Mouse (Mus musculus): ENCODE data around the gene Utp4. TPM values are rescaled to one million over a fixed set of nuclear protein-coding genes. Genes with fewer than 3 reads are reported as not detected.

Utp4 gene
- polyA plus RNA-seq, 1 experiment, result 3.0 TPM

DNA sequence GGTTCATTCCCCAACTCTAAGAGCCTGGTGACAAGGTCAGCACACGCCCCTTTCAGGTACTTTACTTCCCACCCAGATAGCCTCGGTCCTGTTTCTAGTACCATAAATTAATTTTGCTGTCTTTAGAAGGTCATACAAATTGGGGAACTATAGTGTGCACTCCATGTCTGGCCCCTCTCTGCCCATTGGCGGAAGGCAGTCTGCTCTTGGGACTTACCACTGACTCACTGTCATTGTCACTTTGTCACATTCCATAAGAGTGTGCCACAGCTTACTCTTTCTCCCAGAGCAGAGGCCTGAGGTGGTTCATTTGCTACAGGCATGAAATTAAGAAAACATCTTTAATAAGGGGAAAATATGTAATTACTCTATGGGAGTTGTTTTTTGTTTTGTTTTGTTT lies 64.8 kb downstream of the Utp4 start:
- no peaks in the 10 kb centered on the region for H3K36me3 ChIP-seq (replicated peaks; ENCODE audit: low read length)
- H3K9me3 ChIP-seq, result no peaks in the 10 kb centered on the region
- H3K27me3 ChIP-seq (replicated peaks), result peaks cover 2% of the 10 kb centered on the region
- no peak for TF ChIP-seq FLI1 (IDR thresholded peaks at IDR 0.05; ENCODE audit: low read length)
- no peak for TF ChIP-seq GATA1 (IDR thresholded peaks at IDR 0.05; ENCODE audit: borderline replicate concordance, low read length)
- H3K4me1 ChIP-seq, result peaks cover 16% of the 10 kb centered on the region
- no peak overlapping the region for H3K4me3 ChIP-seq (replicated peaks)

DNA sequence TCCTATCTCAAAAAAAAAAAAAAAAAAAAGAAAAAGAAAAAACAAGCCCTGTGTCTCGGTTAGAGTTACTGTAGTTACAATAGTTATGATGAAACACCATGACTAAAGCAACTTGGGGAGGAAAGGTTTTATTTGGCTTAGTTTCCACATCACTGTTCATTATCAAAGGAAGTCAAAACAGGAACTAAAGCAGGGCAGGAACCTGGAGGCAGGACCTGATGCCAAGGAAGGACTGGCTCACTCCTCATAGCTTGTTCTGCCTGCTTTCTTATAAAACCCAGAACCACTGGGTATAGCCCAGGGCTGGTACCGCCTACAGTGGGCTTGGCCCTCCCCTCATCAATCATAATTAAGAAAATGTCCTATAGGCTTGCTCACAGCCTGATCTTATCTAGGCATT lies 66.2 kb downstream of the Utp4 start:
- no peaks in the 10 kb centered on the region for H3K9me3 ChIP-seq
- H3K4me1 ChIP-seq, result peaks cover 6% of the 10 kb centered on the region; the same call in 1 of the 2 replicates
- TF ChIP-seq FLI1 (IDR thresholded peaks at IDR 0.05; ENCODE audit: low read length), result no peak
- no peak for TF ChIP-seq GATA1 (IDR thresholded peaks at IDR 0.05; ENCODE audit: borderline replicate concordance, low read length)
- no peaks in the 10 kb centered on the region for H3K36me3 ChIP-seq (replicated peaks; ENCODE audit: low read length)
- peaks cover 2% of the 10 kb centered on the region for H3K27me3 ChIP-seq (replicated peaks)
- H3K4me3 ChIP-seq (replicated peaks), result no peak overlapping the region

- Histone ChIP-seq H3K4me1 (peaks cover 6% of the 10 kb centered on the region), H3K27me3 (replicated peaks) (no peaks in the 10 kb centered on the region), H3K9me3 (no peaks in the 10 kb centered on the region), H3K36me3 (replicated peaks; ENCODE audit: low read length) (no peaks in the 10 kb centered on the region), H3K4me3 (replicated peaks) (no peak overlapping the region)
- TF ChIP-seq GATA1 (IDR thresholded peaks at IDR 0.05; ENCODE audit: borderline replicate concordance, low read length) (no peak), FLI1 (IDR thresholded peaks at IDR 0.05; ENCODE audit: low read length) (no peak)
Observed at GRCm38 (mm10) chr8:106962322-106962721, 68.9 kb downstream of the Utp4 start.

- H3K4me1 ChIP-seq, result peaks cover 6% of the 10 kb centered on the region
Observed at GRCm38 (mm10) chr8:106963365-106963764, 69.9 kb downstream of the Utp4 start.

GRCm38 (mm10) chr8:106964573-106964972 lies 71.1 kb downstream of the Utp4 start:
- H3K4me1 ChIP-seq, result peaks cover 3% of the 10 kb centered on the region
- H3K36me3 ChIP-seq (replicated peaks; ENCODE audit: low read length), result no peaks in the 10 kb centered on the region
- TF ChIP-seq FLI1 (IDR thresholded peaks at IDR 0.05; ENCODE audit: low read length) (no peak), GATA1 (IDR thresholded peaks at IDR 0.05; ENCODE audit: borderline replicate concordance, low read length) (no peak)
- no peak overlapping the region for H3K4me3 ChIP-seq (replicated peaks)
- no peaks in the 10 kb centered on the region for H3K9me3 ChIP-seq
- H3K27me3 ChIP-seq (replicated peaks), result no peaks in the 10 kb centered on the region

More at GRCm38 (mm10) chr8:106963365-106963764, 69.9 kb downstream of the Utp4 start:
- Histone ChIP-seq H3K4me3 (replicated peaks) (no peak overlapping the region), H3K27me3 (replicated peaks) (no peaks in the 10 kb centered on the region), H3K9me3 (no peaks in the 10 kb centered on the region), H3K36me3 (replicated peaks; ENCODE audit: low read length) (no peaks in the 10 kb centered on the region)
- TF ChIP-seq GATA1 (IDR thresholded peaks at IDR 0.05; ENCODE audit: borderline replicate concordance, low read length) (no peak), FLI1 (IDR thresholded peaks at IDR 0.05; ENCODE audit: low read length) (no peak)

- no peak for TF ChIP-seq GATA1 (IDR thresholded peaks at IDR 0.05; ENCODE audit: borderline replicate concordance, low read length)
- TF ChIP-seq FLI1 (IDR thresholded peaks at IDR 0.05; ENCODE audit: low read length), result no peak
- H3K9me3 ChIP-seq, result no peaks in the 10 kb centered on the region
- no peaks in the 10 kb centered on the region for H3K36me3 ChIP-seq (replicated peaks; ENCODE audit: low read length)
- peaks cover 16% of the 10 kb centered on the region for H3K4me1 ChIP-seq
- H3K4me3 ChIP-seq (replicated peaks), result no peak overlapping the region
- peaks cover 2% of the 10 kb centered on the region for H3K27me3 ChIP-seq (replicated peaks)
Observed at GRCm38 (mm10) chr8:106969964-106970363, 76.5 kb downstream of the Utp4 start.

- Histone ChIP-seq H3K4me1 (peaks cover 14% of the 10 kb centered on the region), H3K9me3 (no peaks in the 10 kb centered on the region), H3K27me3 (replicated peaks) (peaks cover 2% of the 10 kb centered on the region), H3K4me3 (replicated peaks) (no peak overlapping the region), H3K36me3 (replicated peaks; ENCODE audit: low read length) (no peaks in the 10 kb centered on the region)
- TF ChIP-seq FLI1 (IDR thresholded peaks at IDR 0.05; ENCODE audit: low read length) (no peak), GATA1 (IDR thresholded peaks at IDR 0.05; ENCODE audit: borderline replicate concordance, low read length) (no peak)
Observed at GRCm38 (mm10) chr8:106971916-106972315, 78.5 kb downstream of the Utp4 start.

Other genes with a start within 250 kb of the Utp4 start
- 0.22 TPM in 1 of 2 replicates, not detected in the other for gene Tango6, start 210.6 kb upstream of the Utp4 start, polyA plus RNA-seq (2012; ENCODE audit: insufficient read depth, low replicate concordance)
- not detected in 2 replicates for gene Has3, start 23.4 kb upstream of the Utp4 start, polyA plus RNA-seq (2012; ENCODE audit: insufficient read depth, low replicate concordance)
- gene Sntb2, start 42.1 kb downstream of the Utp4 start, polyA plus RNA-seq (2012; ENCODE audit: insufficient read depth, low replicate concordance), result 0.37 and 0.63 TPM in 2 replicates
- gene Vps4a, start 137.6 kb downstream of the Utp4 start, polyA plus RNA-seq (2012; ENCODE audit: insufficient read depth, low replicate concordance), result 4.1 and 12.0 TPM in 2 replicates
- 7.9 and 8.3 TPM in 2 replicates for gene Pdf, start 155.0 kb downstream of the Utp4 start, polyA plus RNA-seq (2012; ENCODE audit: insufficient read depth, low replicate concordance)
- gene Cog8, start 163.1 kb downstream of the Utp4 start, polyA plus RNA-seq (2012; ENCODE audit: insufficient read depth, low replicate concordance), result 9.2 and 18.5 TPM in 2 replicates
- gene Nip7, start 163.2 kb downstream of the Utp4 start, polyA plus RNA-seq (2012; ENCODE audit: insufficient read depth, low replicate concordance), result 4.2 and 5.3 TPM in 2 replicates
- not detected in 2 replicates for gene Tmed6, start 172.0 kb downstream of the Utp4 start, polyA plus RNA-seq (2012; ENCODE audit: insufficient read depth, low replicate concordance)
- gene Terf2, start 202.9 kb downstream of the Utp4 start, polyA plus RNA-seq (2012; ENCODE audit: insufficient read depth, low replicate concordance), result 8.9 and 16.2 TPM in 2 replicates

Measured in megakaryocyte, embryonic 14.5 days (primary cell).